Mouse (Mus musculus): ENCODE results near the gene Olfr911-ps1. TPM values are rescaled to one million over a fixed set of nuclear protein-coding genes. Genes with fewer than 3 reads are reported as not detected.

Olfr911-ps1 gene
- total RNA-seq (2014; rRNA removed): not detected in 2 replicates
- not detected in 2 replicates for polyA plus RNA-seq (2012; rRNA removed)

DNA sequence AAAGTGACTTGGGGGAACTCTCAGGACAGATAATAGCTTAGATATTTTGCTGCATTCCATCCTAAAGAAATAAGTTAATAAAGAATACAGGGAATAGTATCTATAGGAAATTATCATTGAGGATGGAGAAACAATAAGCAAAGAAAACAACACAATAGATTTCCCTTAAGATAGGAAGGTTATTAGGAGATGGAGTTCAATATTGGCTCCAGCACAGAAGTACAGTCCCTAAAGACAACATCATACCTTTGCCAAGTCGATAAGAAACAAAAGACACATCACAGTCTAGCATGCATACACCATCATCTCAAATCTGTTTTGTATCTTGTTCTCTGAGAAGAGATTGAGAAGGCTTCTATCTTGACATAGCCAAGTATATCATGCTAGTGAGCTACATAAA, at the start of gene Olfr911-ps1:
Gene Olfr911-ps1, plus strand, starts transcription at position 301 of the 400 bp plus-strand sequence.
- 64% methylated on average over 1 of the region's 1 CpGs for whole genome bisulfite sequencing
- TF ChIP-seq POLR2A (IDR thresholded peaks at IDR 0.05; ENCODE audit: extremely low read depth, insufficient read depth, low read length) (no peak), CTCF (IDR thresholded peaks at IDR 0.05; ENCODE audit: low read depth, low read length) (no peak)

DNA sequence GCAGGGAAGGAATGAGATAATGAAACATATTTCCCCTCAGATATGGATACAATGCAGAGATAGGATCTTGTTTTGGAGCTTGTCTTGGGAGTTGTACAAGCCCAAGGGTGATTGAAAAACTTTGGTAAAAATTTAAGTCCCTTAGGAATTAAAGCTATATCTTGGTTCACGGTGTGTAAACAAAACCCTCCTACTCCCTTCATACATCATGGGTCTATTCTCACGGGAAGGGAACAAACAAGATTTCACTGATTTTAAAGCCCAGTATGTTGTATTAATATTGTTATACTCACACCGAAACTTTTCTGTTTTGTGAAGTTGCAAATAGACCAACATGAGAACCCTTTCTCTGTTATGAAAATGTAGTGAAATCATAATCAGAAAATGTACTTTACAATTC, 34.6 kb upstream of the Olfr911-ps1 start, which contains the start of gene Olfr906:
Gene Olfr906, plus strand, starts transcription at position 301 of the 400 bp plus-strand sequence.
- Histone ChIP-seq H3K4me3 (ENCODE audit: insufficient read depth, low read depth, low read length) (no peak within 1 kb of the TSS), H3K27me3 (ENCODE audit: control insufficient read depth, insufficient read depth, low read length) (no peaks in the 10 kb centered on the region), H3K4me1 (ENCODE audit: control insufficient read depth, insufficient read depth, low read length) (no peaks in the 10 kb centered on the region), H3K27ac (replicated peaks; ENCODE audit: insufficient read depth, low read depth, low read length) (no peak within 1 kb of the TSS), H3K79me2 (ENCODE audit: control insufficient read depth, insufficient read depth, low read length) (no peaks in the 10 kb centered on the region), H3K9ac (ENCODE audit: low read depth, low read length) (no peak within 1 kb of the TSS), H3K36me3 (ENCODE audit: control insufficient read depth, insufficient read depth, low read length) (no peaks in the 10 kb centered on the region)
- DNase-seq (ENCODE audit: extremely low read depth, low read depth, low spot score): no peak
- 69% methylated on average over 3 of the region's 3 CpGs for WGBS
- TF ChIP-seq CTCF (IDR thresholded peaks at IDR 0.05; ENCODE audit: low read depth, low read length) (no peak), POLR2A (IDR thresholded peaks at IDR 0.05; ENCODE audit: extremely low read depth, insufficient read depth, low read length) (no peak)

More for the DNA sequence above, at the start of gene Olfr911-ps1:
- no peaks in the 10 kb centered on the region for H3K4me1 ChIP-seq (ENCODE audit: control insufficient read depth, insufficient read depth, low read length)
- no peak within 1 kb of the TSS for H3K9ac ChIP-seq (ENCODE audit: low read depth, low read length)
- H3K27ac ChIP-seq (replicated peaks; ENCODE audit: insufficient read depth, low read depth, low read length): no peak within 1 kb of the TSS
- no peak for DNase-seq (ENCODE audit: extremely low read depth, low read depth, low spot score)
- no peaks in the 10 kb centered on the region for H3K27me3 ChIP-seq (ENCODE audit: control insufficient read depth, insufficient read depth, low read length)
- no peak within 1 kb of the TSS for H3K4me3 ChIP-seq (ENCODE audit: insufficient read depth, low read depth, low read length)
- H3K79me2 ChIP-seq (ENCODE audit: control insufficient read depth, insufficient read depth, low read length): no peaks in the 10 kb centered on the region
- H3K36me3 ChIP-seq (ENCODE audit: control insufficient read depth, insufficient read depth, low read length): no peaks in the 10 kb centered on the region

DNA sequence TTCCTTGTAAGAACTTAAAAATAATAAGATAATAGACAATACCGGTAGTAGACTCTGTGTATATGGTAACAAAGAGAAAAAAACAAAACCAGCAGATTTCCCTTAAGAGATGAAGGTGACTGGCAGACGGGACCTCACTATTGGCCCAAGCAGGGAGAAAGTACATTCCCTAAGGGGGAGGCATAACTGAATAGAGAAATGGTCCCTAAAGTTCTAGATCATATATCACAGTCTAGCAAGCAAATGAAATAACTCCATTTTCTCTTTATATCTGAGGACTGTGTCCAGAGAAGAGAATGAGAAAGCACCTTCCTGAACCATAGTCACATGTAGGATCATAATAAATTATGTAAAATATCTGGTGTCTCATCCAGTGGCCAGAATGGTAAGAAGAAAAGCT, 25.9 kb upstream of the Olfr911-ps1 start, which contains the start of gene Olfr907:
Gene Olfr907, plus strand, starts transcription at position 301 of the 400 bp plus-strand sequence.
- WGBS: 75% methylated on average over 2 of the region's 2 CpGs
- H3K27ac ChIP-seq (replicated peaks; ENCODE audit: insufficient read depth, low read depth, low read length): no peak within 1 kb of the TSS
- H3K9ac ChIP-seq (ENCODE audit: low read depth, low read length): no peak within 1 kb of the TSS
- no peaks in the 10 kb centered on the region for H3K79me2 ChIP-seq (ENCODE audit: control insufficient read depth, insufficient read depth, low read length)
- H3K4me1 ChIP-seq (ENCODE audit: control insufficient read depth, insufficient read depth, low read length): no peaks in the 10 kb centered on the region
- no peak for DNase-seq (ENCODE audit: extremely low read depth, low read depth, low spot score)
- no peak for TF ChIP-seq POLR2A (IDR thresholded peaks at IDR 0.05; ENCODE audit: extremely low read depth, insufficient read depth, low read length)
- no peak for TF ChIP-seq CTCF (IDR thresholded peaks at IDR 0.05; ENCODE audit: low read depth, low read length)
- H3K27me3 ChIP-seq (ENCODE audit: control insufficient read depth, insufficient read depth, low read length): no peaks in the 10 kb centered on the region
- H3K36me3 ChIP-seq (ENCODE audit: control insufficient read depth, insufficient read depth, low read length): no peaks in the 10 kb centered on the region
- H3K4me3 ChIP-seq (ENCODE audit: insufficient read depth, low read depth, low read length): no peak within 1 kb of the TSS

DNA sequence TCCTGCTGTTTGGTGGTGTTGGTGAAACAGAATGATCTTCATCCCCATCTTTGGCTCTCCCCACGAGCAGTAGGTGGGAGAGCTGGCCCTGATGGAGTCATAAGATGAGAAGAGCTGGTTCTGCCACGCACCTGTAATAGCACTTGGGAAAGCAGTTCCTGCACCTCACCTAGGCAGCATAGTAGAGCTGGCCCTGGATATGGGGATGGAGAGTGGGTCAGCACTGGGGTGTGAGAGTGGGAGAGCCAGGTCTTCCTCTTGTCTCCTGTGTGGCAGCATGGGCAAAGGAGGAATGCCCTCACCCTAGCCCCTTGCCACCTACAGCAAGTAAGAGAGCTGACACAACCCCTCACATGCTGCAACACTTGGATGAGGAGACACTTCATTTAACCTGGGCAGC, 9.0 kb upstream of the Olfr911-ps1 start:
- Histone ChIP-seq H3K9ac (ENCODE audit: low read depth, low read length) (no peak overlapping the region), H3K4me1 (ENCODE audit: control insufficient read depth, insufficient read depth, low read length) (no peaks in the 10 kb centered on the region), H3K79me2 (ENCODE audit: control insufficient read depth, insufficient read depth, low read length) (no peaks in the 10 kb centered on the region), H3K4me3 (ENCODE audit: insufficient read depth, low read depth, low read length) (no peak overlapping the region), H3K27me3 (ENCODE audit: control insufficient read depth, insufficient read depth, low read length) (no peaks in the 10 kb centered on the region), H3K36me3 (ENCODE audit: control insufficient read depth, insufficient read depth, low read length) (no peaks in the 10 kb centered on the region), H3K27ac (replicated peaks; ENCODE audit: insufficient read depth, low read depth, low read length) (no peak overlapping the region)
- no peak for TF ChIP-seq POLR2A (IDR thresholded peaks at IDR 0.05; ENCODE audit: extremely low read depth, insufficient read depth, low read length)
- no peak for TF ChIP-seq CTCF (IDR thresholded peaks at IDR 0.05; ENCODE audit: low read depth, low read length)
- WGBS: 57% methylated on average over 2 of the region's 2 CpGs
- DNase-seq (ENCODE audit: extremely low read depth, low read depth, low spot score): no peak

DNA sequence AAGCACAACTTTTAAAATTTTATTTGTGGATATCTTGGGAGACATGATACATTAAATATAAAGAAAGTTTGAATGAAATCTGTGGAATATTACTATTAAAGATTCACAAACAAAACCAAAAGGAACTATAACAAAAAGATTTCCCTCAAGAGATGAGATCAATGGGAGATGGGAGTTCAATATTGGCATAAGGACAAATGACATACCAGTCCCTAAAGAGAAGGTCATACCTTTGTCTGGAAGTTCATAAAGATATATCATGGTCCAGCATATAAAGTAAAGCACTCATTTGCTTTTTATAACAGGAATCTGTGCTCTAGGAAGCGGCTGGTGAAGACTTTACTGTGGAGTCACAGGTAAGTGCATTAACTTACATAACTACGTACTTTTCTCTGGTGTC, 16.2 kb downstream of the Olfr911-ps1 start, which contains the start of gene Olfr910:
Gene Olfr910, plus strand, starts transcription at position 301 of the 400 bp plus-strand sequence.
- no peaks in the 10 kb centered on the region for H3K79me2 ChIP-seq (ENCODE audit: control insufficient read depth, insufficient read depth, low read length)
- no peak for TF ChIP-seq POLR2A (IDR thresholded peaks at IDR 0.05; ENCODE audit: extremely low read depth, insufficient read depth, low read length)
- TF ChIP-seq CTCF (IDR thresholded peaks at IDR 0.05; ENCODE audit: low read depth, low read length): no peak
- no peak within 1 kb of the TSS for H3K4me3 ChIP-seq (ENCODE audit: insufficient read depth, low read depth, low read length)
- H3K4me1 ChIP-seq (ENCODE audit: control insufficient read depth, insufficient read depth, low read length): no peaks in the 10 kb centered on the region
- no peaks in the 10 kb centered on the region for H3K36me3 ChIP-seq (ENCODE audit: control insufficient read depth, insufficient read depth, low read length)
- 94% methylated on average over 2 of the region's 2 CpGs for WGBS
- H3K27me3 ChIP-seq (ENCODE audit: control insufficient read depth, insufficient read depth, low read length): no peaks in the 10 kb centered on the region
- no peak within 1 kb of the TSS for H3K27ac ChIP-seq (replicated peaks; ENCODE audit: insufficient read depth, low read depth, low read length)
- H3K9ac ChIP-seq (ENCODE audit: low read depth, low read length): no peak within 1 kb of the TSS
- no peak for DNase-seq (ENCODE audit: extremely low read depth, low read depth, low spot score)

Other genes starting within 250 kb of the Olfr911-ps1 start
- gene Olfr896-ps1, start 230.5 kb upstream of the Olfr911-ps1 start, total RNA-seq (2014; rRNA removed): not detected in 2 replicates
- not detected in 2 replicates for gene Olfr896-ps1, start 230.5 kb upstream of the Olfr911-ps1 start, polyA plus RNA-seq (2012; rRNA removed)
- gene Olfr25, start 192.5 kb upstream of the Olfr911-ps1 start, total RNA-seq (2014; rRNA removed): not detected in 2 replicates
- not detected in 2 replicates for gene Olfr25, start 192.5 kb upstream of the Olfr911-ps1 start, polyA plus RNA-seq (2012; rRNA removed)
- gene Olfr898, start 173.2 kb upstream of the Olfr911-ps1 start, total RNA-seq (2014; rRNA removed): not detected in 2 replicates
- not detected in 2 replicates for gene Olfr898, start 173.2 kb upstream of the Olfr911-ps1 start, polyA plus RNA-seq (2012; rRNA removed)
- gene Olfr250, start 154.7 kb upstream of the Olfr911-ps1 start, total RNA-seq (2014; rRNA removed): not detected in 2 replicates
- not detected in 2 replicates for gene Olfr250, start 154.7 kb upstream of the Olfr911-ps1 start, polyA plus RNA-seq (2012; rRNA removed)
- gene Olfr251, start 144.5 kb upstream of the Olfr911-ps1 start, total RNA-seq (2014; rRNA removed): not detected in 2 replicates
- gene Olfr251, start 144.5 kb upstream of the Olfr911-ps1 start, polyA plus RNA-seq (2012; rRNA removed): not detected in 2 replicates
- not detected in 2 replicates for gene Olfr147, start 119.9 kb upstream of the Olfr911-ps1 start, total RNA-seq (2014; rRNA removed)
- gene Olfr147, start 119.9 kb upstream of the Olfr911-ps1 start, polyA plus RNA-seq (2012; rRNA removed): not detected in 2 replicates
- gene Olfr901, start 92.1 kb upstream of the Olfr911-ps1 start, total RNA-seq (2014; rRNA removed): not detected in 2 replicates
- not detected in 2 replicates for gene Olfr901, start 92.1 kb upstream of the Olfr911-ps1 start, polyA plus RNA-seq (2012; rRNA removed)
- not detected in 2 replicates for gene Olfr902, start 73.9 kb upstream of the Olfr911-ps1 start, total RNA-seq (2014; rRNA removed)
- gene Olfr902, start 73.9 kb upstream of the Olfr911-ps1 start, polyA plus RNA-seq (2012; rRNA removed): not detected in 2 replicates
- gene Olfr904, start 58.4 kb upstream of the Olfr911-ps1 start, total RNA-seq (2014; rRNA removed): not detected in 2 replicates
- gene Olfr904, start 58.4 kb upstream of the Olfr911-ps1 start, polyA plus RNA-seq (2012; rRNA removed): not detected in 2 replicates
- gene Olfr905, start 50.5 kb upstream of the Olfr911-ps1 start, total RNA-seq (2014; rRNA removed): not detected in 2 replicates
- not detected in 2 replicates for gene Olfr905, start 50.5 kb upstream of the Olfr911-ps1 start, polyA plus RNA-seq (2012; rRNA removed)
- gene Olfr906, start 34.5 kb upstream of the Olfr911-ps1 start, total RNA-seq (2014; rRNA removed): not detected in 2 replicates
- gene Olfr906, start 34.5 kb upstream of the Olfr911-ps1 start, polyA plus RNA-seq (2012; rRNA removed): not detected in 2 replicates
- gene Olfr907, start 25.8 kb upstream of the Olfr911-ps1 start, total RNA-seq (2014; rRNA removed): not detected in 2 replicates
- not detected in 2 replicates for gene Olfr907, start 25.8 kb upstream of the Olfr911-ps1 start, polyA plus RNA-seq (2012; rRNA removed)
- not detected in 2 replicates for gene Olfr910, start 16.3 kb downstream of the Olfr911-ps1 start, total RNA-seq (2014; rRNA removed)
- not detected in 2 replicates for gene Olfr910, start 16.3 kb downstream of the Olfr911-ps1 start, polyA plus RNA-seq (2012; rRNA removed)
- gene Olfr912, start 58.6 kb downstream of the Olfr911-ps1 start, total RNA-seq (2014; rRNA removed): not detected in 2 replicates
- not detected in 2 replicates for gene Olfr912, start 58.6 kb downstream of the Olfr911-ps1 start, polyA plus RNA-seq (2012; rRNA removed)
- gene Olfr913, start 71.2 kb downstream of the Olfr911-ps1 start, total RNA-seq (2014; rRNA removed): not detected in 2 replicates
- not detected in 2 replicates for gene Olfr913, start 71.2 kb downstream of the Olfr911-ps1 start, polyA plus RNA-seq (2012; rRNA removed)
- not detected in 2 replicates for gene Olfr914, start 83.5 kb downstream of the Olfr911-ps1 start, total RNA-seq (2014; rRNA removed)
- not detected in 2 replicates for gene Olfr914, start 83.5 kb downstream of the Olfr911-ps1 start, polyA plus RNA-seq (2012; rRNA removed)
- gene Olfr916, start 138.3 kb downstream of the Olfr911-ps1 start, total RNA-seq (2014; rRNA removed): not detected in 2 replicates
- gene Olfr916, start 138.3 kb downstream of the Olfr911-ps1 start, polyA plus RNA-seq (2012; rRNA removed): not detected in 2 replicates
- gene Olfr917, start 144.3 kb downstream of the Olfr911-ps1 start, total RNA-seq (2014; rRNA removed): not detected in 2 replicates
- not detected in 2 replicates for gene Olfr917, start 144.3 kb downstream of the Olfr911-ps1 start, polyA plus RNA-seq (2012; rRNA removed)
- gene Olfr918, start 153.0 kb downstream of the Olfr911-ps1 start, total RNA-seq (2014; rRNA removed): not detected in 2 replicates
- not detected in 2 replicates for gene Olfr918, start 153.0 kb downstream of the Olfr911-ps1 start, polyA plus RNA-seq (2012; rRNA removed)
- gene Olfr919, start 182.1 kb downstream of the Olfr911-ps1 start, total RNA-seq (2014; rRNA removed): not detected in 2 replicates
- not detected in 2 replicates for gene Olfr919, start 182.1 kb downstream of the Olfr911-ps1 start, polyA plus RNA-seq (2012; rRNA removed)
- 20.2 and 22.9 TPM in 2 replicates for gene Vwa5a, start 196.7 kb downstream of the Olfr911-ps1 start, total RNA-seq (2014; rRNA removed)
- 6.8 and 8.3 TPM in 2 replicates for gene Vwa5a, start 196.7 kb downstream of the Olfr911-ps1 start, polyA plus RNA-seq (2012; rRNA removed)
- gene Olfr920, start 230.7 kb downstream of the Olfr911-ps1 start, total RNA-seq (2014; rRNA removed): 0.07 and 0.09 TPM in 2 replicates
- gene Olfr920, start 230.7 kb downstream of the Olfr911-ps1 start, polyA plus RNA-seq (2012; rRNA removed): 0.01 TPM in 2 replicates

Data from liver, adult 2 months (tissue).